Mouse (Mus musculus) liver, postnatal 0 days (tissue): ENCODE measurements around the gene Zar1l. TPM values are rescaled to one million over a fixed set of nuclear protein-coding genes. Genes with fewer than 3 reads are reported as not detected.

Source experiments
- ATAC-seq: fragments of 200-750 bp; cut with Nextera tagmentation; 2 replicates; pipeline ENCODE4 v1.8.0; 2017; ENCODE audit warnings: mild to moderate bottlenecking, moderate library complexity
- DNase-seq: peaks from one replicate; pipeline ENCODE4 v3.0.0-alpha.2; 2016
- H3K27ac ChIP-seq: fragments of 300-500 bp; sonication (generic); 2 replicates; pipeline ENCODE4 v1.5.1; 2014; ENCODE audit warnings: antibody characterized with exemption, moderate library complexity, mild to moderate bottlenecking, low read depth
- H3K27me3 ChIP-seq: fragments of 300-500 bp; sonication (generic); 2 replicates; pipeline ENCODE4 v1.6.1; 2014; ENCODE audit warnings: low read length, control low read depth, mixed read lengths; ENCODE audit not compliant: insufficient read depth
- H3K36me3 ChIP-seq: fragments of 300-500 bp; sonication (generic); replicated peaks from 2 replicates; pipeline ENCODE4 v1.6.1; 2014; ENCODE audit warnings: mild to moderate bottlenecking, control low read depth, low read length, moderate library complexity, mixed read lengths; ENCODE audit not compliant: insufficient read depth
- H3K4me1 ChIP-seq: fragments of 300-500 bp; sonication (generic); 2 replicates; pipeline ENCODE4 v1.6.1; 2014; ENCODE audit warnings: antibody characterized with exemption, mild to moderate bottlenecking, control low read depth; ENCODE audit not compliant: insufficient read depth
- H3K4me2 ChIP-seq: fragments of 300-500 bp; sonication (generic); 2 replicates; pipeline ENCODE4 v1.6.1; 2014; ENCODE audit warnings: low read depth, mild to moderate bottlenecking, low read length, moderate library complexity, mixed read lengths
- H3K4me3 ChIP-seq: fragments of 300-500 bp; sonication (generic); 2 replicates; pipeline ENCODE4 v1.5.1; 2014; ENCODE audit warnings: low read depth, low read length
- H3K9ac ChIP-seq: fragments of 300-500 bp; sonication (generic); replicated peaks from 2 replicates; pipeline ENCODE4 v1.6.1; 2014; ENCODE audit warnings: mild to moderate bottlenecking, moderate library complexity
- H3K9me3 ChIP-seq: fragments of 300-500 bp; sonication (generic); 2 replicates; pipeline ENCODE4 v1.6.1; 2016; ENCODE audit warnings: mild to moderate bottlenecking, control low read depth, low read length, mixed read lengths
- CTCF ChIP-seq: sonication (generic); IDR thresholded peaks from 2 replicates; pipeline ENCODE4 v1.5.1; 2016; ENCODE audit warnings: antibody characterized with exemption, low read depth
- EP300 ChIP-seq: IDR thresholded peaks from 2 replicates; pipeline ENCODE4 v1.6.1; 2016; ENCODE audit warnings: antibody characterized with exemption, low read depth, mild to moderate bottlenecking
- WGBS: fragments of 180-500 bp; shearing (Covaris S2); extraction: QIAGEN DNeasy Blood & Tissue Kit; methylation state at CpG from one replicate; pipeline ENCODE4 v1.1.7; 2014; ENCODE audit not compliant: insufficient replicate concordance; 5-methylcytosine and 5-hydroxymethylcytosine counted together
- polyA plus RNA-seq: library from polyadenylated mRNA; unstranded; fragments of >200 nt; fragmentation: Nextera tagmentation; extraction: Ambion mirVana; gene quantifications from 2 replicates; pipeline ENCODE4 v1.2.1, GENCODE M21; 2015

The Zar1l gene
- polyA plus RNA-seq, 1 experiment from 2014 or later = not detected

GRCm38 (mm10) chr5:150559519-150560103 lies 41.6 kb upstream of the Zar1l start:
- Histone ChIP-seq H3K4me2 (no peak overlapping the region), H3K4me3 (no peak overlapping the region), H3K9me3 (no peaks in the 10 kb centered on the region), H3K27me3 (no peaks in the 10 kb centered on the region), H3K36me3 (peaks cover 38% of the 10 kb centered on the region), H3K27ac (no peak overlapping the region), H3K4me1 (no peaks in the 10 kb centered on the region), H3K9ac (no peak overlapping the region)
- 90% methylated on average over 6 of the region's 6 CpGs for WGBS
- TF ChIP-seq CTCF (no peak), EP300 (no peak)
- DNase-seq (no peak), ATAC-seq (no peak)

- WGBS = 69% methylated on average over 3 of the region's 3 CpGs
- no peak overlapping the region for H3K27ac ChIP-seq
- H3K4me2 ChIP-seq = no peak overlapping the region
- H3K9me3 ChIP-seq = no peaks in the 10 kb centered on the region
- ATAC-seq = no peak
- H3K9ac ChIP-seq = no peak overlapping the region
- DNase-seq = no peak
- H3K4me1 ChIP-seq = no peaks in the 10 kb centered on the region
- H3K4me3 ChIP-seq = no peak overlapping the region
- peaks cover 48% of the 10 kb centered on the region for H3K36me3 ChIP-seq
- no peaks in the 10 kb centered on the region for H3K27me3 ChIP-seq
- TF ChIP-seq EP300 (no peak), CTCF (peak; percentile 45; the same call in 1 of the 2 replicates)
Observed at GRCm38 (mm10) chr5:150551637-150552036, 33.7 kb upstream of the Zar1l start.

GRCm38 (mm10) chr5:150543184-150543583 lies 25.2 kb upstream of the Zar1l start:
- ATAC-seq = no peak

GRCm38 (mm10) chr5:150541302-150541701 lies 23.3 kb upstream of the Zar1l start:
- no peak overlapping the region for H3K4me3 ChIP-seq
- H3K9me3 ChIP-seq = no peaks in the 10 kb centered on the region; the same call in 1 of the 2 replicates
- no peak overlapping the region for H3K9ac ChIP-seq
- DNase-seq (no peak), ATAC-seq (no peak)
- TF ChIP-seq CTCF (no peak), EP300 (no peak)
- H3K36me3 ChIP-seq = peaks cover 30% of the 10 kb centered on the region
- no peaks in the 10 kb centered on the region for H3K27me3 ChIP-seq
- H3K4me1 ChIP-seq = no peaks in the 10 kb centered on the region
- H3K4me2 ChIP-seq = no peak overlapping the region
- 95% methylated on average over 1 of the region's 1 CpGs for WGBS
- no peak overlapping the region for H3K27ac ChIP-seq

More at GRCm38 (mm10) chr5:150543184-150543583, 25.2 kb upstream of the Zar1l start:
- no peaks in the 10 kb centered on the region for H3K4me1 ChIP-seq
- H3K36me3 ChIP-seq = peaks cover 17% of the 10 kb centered on the region
- H3K27ac ChIP-seq = no peak overlapping the region
- H3K4me3 ChIP-seq = no peak overlapping the region
- no peak for DNase-seq
- 79% methylated on average over 2 of the region's 2 CpGs for WGBS
- no peak overlapping the region for H3K4me2 ChIP-seq
- no peaks in the 10 kb centered on the region for H3K27me3 ChIP-seq
- no peak for TF ChIP-seq EP300
- no peak for TF ChIP-seq CTCF
- no peaks in the 10 kb centered on the region for H3K9me3 ChIP-seq
- no peak overlapping the region for H3K9ac ChIP-seq

- H3K9ac ChIP-seq = no peak overlapping the region
- no peak for ATAC-seq
- H3K36me3 ChIP-seq = 0 out of 2 replicates have a peak, but pooled peaks cover 3% of the 10 kb centered on the region
- H3K27ac ChIP-seq = no peak overlapping the region
- no peak overlapping the region for H3K4me3 ChIP-seq
- H3K27me3 ChIP-seq = no peaks in the 10 kb centered on the region
- no peaks in the 10 kb centered on the region for H3K9me3 ChIP-seq
- 73% methylated on average over 2 of the region's 2 CpGs for WGBS
- peak; percentile 25; the same call in 1 of the 2 replicates for TF ChIP-seq CTCF
- no peak for TF ChIP-seq EP300
- H3K4me2 ChIP-seq = no peak overlapping the region
- DNase-seq = no peak
- H3K4me1 ChIP-seq = peaks cover 7% of the 10 kb centered on the region; the same call in 1 of the 2 replicates
Observed at GRCm38 (mm10) chr5:150525239-150525638, 7.3 kb upstream of the Zar1l start.

- no peak for TF ChIP-seq CTCF
- no peak for TF ChIP-seq EP300
- 6% methylated on average over 11 of the region's 11 CpGs for WGBS
- H3K27me3 ChIP-seq = no peaks in the 10 kb centered on the region
- H3K4me3 ChIP-seq = peak overlapping the region; percentile 78
- H3K9me3 ChIP-seq = no peaks in the 10 kb centered on the region
- peak overlapping the region; percentile 75 for H3K27ac ChIP-seq
- peak overlapping the region; percentile 81 for H3K4me2 ChIP-seq
- peak overlapping the region; percentile 82 for H3K9ac ChIP-seq
- DNase-seq (no peak), ATAC-seq (peak; percentile 38; the same call in 1 of the 2 replicates)
- no peaks in the 10 kb centered on the region for H3K36me3 ChIP-seq
- peaks cover 7% of the 10 kb centered on the region; the same call in 1 of the 2 replicates for H3K4me1 ChIP-seq
Observed at GRCm38 (mm10) chr5:150522867-150523234, 4.9 kb upstream of the Zar1l start.
